Mouse (Mus musculus) ES-E14 (cell line): ENCODE data around the gene Xylt1.

Source experiments
- CHD2 ChIP-seq: IDR thresholded peaks from 2 replicates; pipeline ENCODE4 v1.6.1; 2014; ENCODE audit warnings: mild to moderate bottlenecking, low read depth, low read length, inconsistent platforms
- HCFC1 ChIP-seq: IDR thresholded peaks from 2 replicates; pipeline ENCODE4 v1.6.1; 2012; ENCODE audit warnings: low read length, inconsistent platforms, borderline replicate concordance; ENCODE audit not compliant: insufficient read depth
- ZC3H11A ChIP-seq: IDR thresholded peaks from 2 replicates; pipeline ENCODE4 v1.6.1; 2012; ENCODE audit warnings: low read depth, mild to moderate bottlenecking, inconsistent platforms, low read length, borderline replicate concordance
- ZNF384 ChIP-seq: IDR thresholded peaks from 2 replicates; pipeline ENCODE4 v1.6.1; 2012; ENCODE audit warnings: low read depth, low read length, inconsistent platforms

DNA sequence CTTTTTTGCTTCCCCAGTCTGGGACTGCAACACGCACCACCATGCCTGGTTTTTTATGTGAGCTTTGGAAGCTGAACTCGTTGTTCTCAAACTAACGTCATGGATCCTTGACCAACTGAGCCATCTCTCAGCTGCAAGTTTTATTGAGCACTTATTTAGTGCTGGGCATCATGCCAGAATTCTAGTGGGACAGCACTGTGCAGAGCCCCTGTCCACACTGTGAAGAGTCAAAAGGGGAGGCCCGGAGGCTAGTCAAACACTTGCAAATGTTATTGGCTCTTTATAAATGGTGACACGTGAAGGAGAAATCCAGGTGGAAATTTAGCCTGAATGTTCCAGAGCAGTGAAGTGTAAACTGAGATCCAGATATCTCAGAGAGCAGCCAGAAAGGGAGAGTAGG lies 121.6 kb downstream of the Xylt1 start:
- TF ChIP-seq ZC3H11A = no peak
- TF ChIP-seq CHD2 = no peak
- no peak for TF ChIP-seq ZNF384
- TF ChIP-seq HCFC1 = no peak
